Mouse (Mus musculus): ENCODE measurements around the gene Gm45837. TPM values are rescaled to one million over a fixed set of nuclear protein-coding genes. Genes with fewer than 3 reads are reported as not detected.

Gm45837 gene
- total RNA-seq, 1 experiment: not detected

DNA sequence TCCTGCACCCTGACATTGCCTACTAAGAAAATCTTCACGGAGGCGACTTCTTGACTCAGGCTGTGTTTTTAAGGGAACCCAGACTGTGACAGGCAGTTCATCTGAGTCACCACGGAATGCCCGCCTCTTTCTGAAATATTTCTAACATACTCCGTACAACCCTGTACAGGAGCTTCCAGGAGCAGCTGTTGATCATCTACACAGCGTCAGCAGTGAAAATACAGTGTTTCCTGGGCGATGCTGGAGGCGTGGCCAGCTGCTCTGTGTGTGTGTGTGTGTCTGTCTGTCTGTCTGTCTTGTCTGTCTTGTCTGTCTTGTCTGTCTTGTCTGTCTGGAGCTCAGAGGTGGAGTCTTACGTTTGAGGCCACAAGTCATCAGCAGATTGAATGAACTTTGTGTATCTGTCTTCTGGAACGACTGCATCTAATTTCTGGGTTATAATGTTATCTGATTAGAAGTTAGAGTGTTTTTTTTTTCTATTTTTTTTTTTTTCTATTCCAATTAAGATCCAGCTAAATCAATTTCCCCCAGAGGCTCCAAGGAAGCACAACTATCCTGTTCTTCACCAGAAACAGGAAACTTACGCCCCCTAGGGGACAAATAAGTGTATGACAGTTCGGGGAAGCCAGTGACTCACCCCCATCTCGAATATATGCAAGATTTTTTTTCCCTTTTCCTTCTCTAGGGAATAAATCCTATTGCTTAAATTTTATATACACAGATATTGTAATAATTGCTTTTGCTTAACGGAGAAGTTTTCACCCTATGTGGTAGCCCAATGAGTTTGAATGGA is 127.7 kb downstream of the Gm45837 start:
- peak; percentile 38 for DNase-seq (ENCODE audit: low read depth, low spot score)
- no peak overlapping the region for H3K9ac ChIP-seq (ENCODE audit: insufficient read depth, low read depth, low read length, poor library complexity, severe bottlenecking)
- H3K9me3 ChIP-seq (ENCODE audit: control insufficient read depth, insufficient read depth, low read depth, low read length): no peaks in the 10 kb centered on the region
- no peaks in the 10 kb centered on the region for H3K4me1 ChIP-seq (ENCODE audit: control insufficient read depth in 2 of 2, insufficient read depth in 2 of 2, low read length in 2 of 2, poor library complexity in 1 of 2)
- in situ Hi-C loops (cut with MboI; ENCODE audit: low sequenced_read_pairs in 2 of 2, unreplicated experiment in 2 of 2): no loop called here
- no peaks in the 10 kb centered on the region for H3K36me3 ChIP-seq (ENCODE audit: control insufficient read depth, insufficient read depth, low read length, poor library complexity, severe bottlenecking)
- no peak overlapping the region for H3K4me3 ChIP-seq (ENCODE audit: insufficient read depth in 1 of 2, low read depth in 1 of 2, low read length in 2 of 2, poor library complexity in 1 of 2, severe bottlenecking in 1 of 2)
- TF ChIP-seq ZNF384 (IDR thresholded peaks at IDR 0.05; ENCODE audit: low read depth, low read length) (no peak), ZC3H11A (IDR thresholded peaks at IDR 0.05; ENCODE audit: borderline replicate concordance, low read depth, low read length) (no peak), CHD2 (IDR thresholded peaks at IDR 0.05; ENCODE audit: low read depth, low read length) (no peak), HCFC1 (IDR thresholded peaks at IDR 0.05; ENCODE audit: borderline replicate concordance, insufficient read depth, low read length) (no peak), MAFK (IDR thresholded peaks at IDR 0.05; ENCODE audit: insufficient read depth, low read depth, low read length) (no peak)
- H3K27ac ChIP-seq (ENCODE audit: insufficient read depth, low read depth, low read length, poor library complexity, severe bottlenecking): no peak overlapping the region

GRCm38 (mm10) chr7:101539774-101540173 is 129.1 kb downstream of the Gm45837 start:
- in situ Hi-C loops (cut with MboI; ENCODE audit: low sequenced_read_pairs in 2 of 2, unreplicated experiment in 2 of 2): no loop called here
- Histone ChIP-seq H3K9ac (ENCODE audit: insufficient read depth, low read depth, low read length, poor library complexity, severe bottlenecking) (no peak overlapping the region), H3K4me1 (ENCODE audit: control insufficient read depth in 2 of 2, insufficient read depth in 2 of 2, low read length in 2 of 2, poor library complexity in 1 of 2) (no peaks in the 10 kb centered on the region), H3K36me3 (ENCODE audit: control insufficient read depth, insufficient read depth, low read length, poor library complexity, severe bottlenecking) (no peaks in the 10 kb centered on the region), H3K9me3 (ENCODE audit: control insufficient read depth, insufficient read depth, low read depth, low read length) (no peaks in the 10 kb centered on the region), H3K27ac (ENCODE audit: insufficient read depth, low read depth, low read length, poor library complexity, severe bottlenecking) (no peak overlapping the region), H3K4me3 (ENCODE audit: insufficient read depth in 1 of 2, low read depth in 1 of 2, low read length in 2 of 2, poor library complexity in 1 of 2, severe bottlenecking in 1 of 2) (no peak overlapping the region)
- TF ChIP-seq HCFC1 (IDR thresholded peaks at IDR 0.05; ENCODE audit: borderline replicate concordance, insufficient read depth, low read length): no peak
- no peak for TF ChIP-seq MAFK (IDR thresholded peaks at IDR 0.05; ENCODE audit: insufficient read depth, low read depth, low read length)
- no peak for TF ChIP-seq ZNF384 (IDR thresholded peaks at IDR 0.05; ENCODE audit: low read depth, low read length)
- TF ChIP-seq CHD2 (IDR thresholded peaks at IDR 0.05; ENCODE audit: low read depth, low read length): no peak
- no peak for TF ChIP-seq ZC3H11A (IDR thresholded peaks at IDR 0.05; ENCODE audit: borderline replicate concordance, low read depth, low read length)
- no peak for DNase-seq (ENCODE audit: low read depth, low spot score)

DNA sequence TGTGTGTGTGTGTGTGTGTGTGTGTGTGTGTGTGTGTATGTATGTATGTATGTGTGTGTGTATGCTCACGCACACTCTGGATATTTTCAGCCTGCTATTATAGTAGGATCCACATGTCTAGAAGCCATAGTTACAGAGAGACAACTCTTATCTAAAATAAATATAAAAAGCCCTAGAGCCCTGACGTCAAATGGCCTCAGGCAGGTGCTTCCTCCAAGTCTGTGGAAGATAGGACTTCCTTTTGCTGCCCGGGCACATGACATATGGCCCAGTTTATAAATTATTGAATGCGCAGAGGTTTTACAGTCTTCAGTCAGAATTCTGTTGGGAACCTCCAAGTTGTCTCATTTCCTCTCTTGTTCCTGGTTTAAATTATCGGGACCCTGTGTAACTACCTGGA is 130.0 kb downstream of the Gm45837 start:
- in situ Hi-C loops (cut with MboI; ENCODE audit: low sequenced_read_pairs in 2 of 2, unreplicated experiment in 2 of 2): no loop called here
- Histone ChIP-seq H3K9ac (ENCODE audit: insufficient read depth, low read depth, low read length, poor library complexity, severe bottlenecking) (no peak overlapping the region), H3K4me3 (ENCODE audit: insufficient read depth in 1 of 2, low read depth in 1 of 2, low read length in 2 of 2, poor library complexity in 1 of 2, severe bottlenecking in 1 of 2) (no peak overlapping the region), H3K9me3 (ENCODE audit: control insufficient read depth, insufficient read depth, low read depth, low read length) (no peaks in the 10 kb centered on the region), H3K36me3 (ENCODE audit: control insufficient read depth, insufficient read depth, low read length, poor library complexity, severe bottlenecking) (no peaks in the 10 kb centered on the region), H3K27ac (ENCODE audit: insufficient read depth, low read depth, low read length, poor library complexity, severe bottlenecking) (no peak overlapping the region), H3K4me1 (ENCODE audit: control insufficient read depth in 2 of 2, insufficient read depth in 2 of 2, low read length in 2 of 2, poor library complexity in 1 of 2) (no peaks in the 10 kb centered on the region)
- DNase-seq (ENCODE audit: low read depth, low spot score): no peak
- TF ChIP-seq HCFC1 (IDR thresholded peaks at IDR 0.05; ENCODE audit: borderline replicate concordance, insufficient read depth, low read length) (no peak), MAFK (IDR thresholded peaks at IDR 0.05; ENCODE audit: insufficient read depth, low read depth, low read length) (no peak), CHD2 (IDR thresholded peaks at IDR 0.05; ENCODE audit: low read depth, low read length) (no peak), ZNF384 (IDR thresholded peaks at IDR 0.05; ENCODE audit: low read depth, low read length) (no peak), ZC3H11A (IDR thresholded peaks at IDR 0.05; ENCODE audit: borderline replicate concordance, low read depth, low read length) (no peak)

DNA sequence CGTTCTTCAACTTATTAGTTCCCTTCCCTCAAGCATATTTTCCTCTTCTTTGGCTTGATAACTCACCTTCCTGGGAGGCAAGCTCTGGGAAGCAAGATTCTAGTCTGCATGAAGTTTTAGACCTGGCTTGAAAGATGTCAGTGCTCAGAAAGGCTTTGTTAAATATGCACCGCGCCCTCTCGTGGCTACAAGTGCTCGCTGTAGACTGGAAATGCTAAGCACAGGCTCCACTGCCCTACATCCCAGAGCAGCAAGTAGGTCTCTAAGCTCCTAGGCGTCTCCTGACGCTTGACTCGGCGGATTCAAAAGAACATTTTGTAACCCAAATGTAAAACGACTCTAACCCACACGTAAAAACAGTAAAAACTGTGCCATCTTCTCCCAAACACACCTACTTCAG is 130.4 kb downstream of the Gm45837 start:
- Histone ChIP-seq H3K4me3 (ENCODE audit: insufficient read depth in 1 of 2, low read depth in 1 of 2, low read length in 2 of 2, poor library complexity in 1 of 2, severe bottlenecking in 1 of 2) (no peak overlapping the region), H3K9me3 (ENCODE audit: control insufficient read depth, insufficient read depth, low read depth, low read length) (no peaks in the 10 kb centered on the region), H3K9ac (ENCODE audit: insufficient read depth, low read depth, low read length, poor library complexity, severe bottlenecking) (no peak overlapping the region), H3K36me3 (ENCODE audit: control insufficient read depth, insufficient read depth, low read length, poor library complexity, severe bottlenecking) (no peaks in the 10 kb centered on the region), H3K4me1 (ENCODE audit: control insufficient read depth in 2 of 2, insufficient read depth in 2 of 2, low read length in 2 of 2, poor library complexity in 1 of 2) (no peaks in the 10 kb centered on the region), H3K27ac (ENCODE audit: insufficient read depth, low read depth, low read length, poor library complexity, severe bottlenecking) (no peak overlapping the region)
- in situ Hi-C loops (cut with MboI; ENCODE audit: low sequenced_read_pairs in 2 of 2, unreplicated experiment in 2 of 2): no loop called here
- DNase-seq (ENCODE audit: low read depth, low spot score): peak; percentile 65
- TF ChIP-seq ZC3H11A (IDR thresholded peaks at IDR 0.05; ENCODE audit: borderline replicate concordance, low read depth, low read length): peak; percentile 70; the same call in 1 of the 2 replicates
- TF ChIP-seq MAFK (IDR thresholded peaks at IDR 0.05; ENCODE audit: insufficient read depth, low read depth, low read length): no peak
- no peak for TF ChIP-seq HCFC1 (IDR thresholded peaks at IDR 0.05; ENCODE audit: borderline replicate concordance, insufficient read depth, low read length)

Measured in ES-E14 (cell line).